Mouse (Mus musculus): ENCODE data around the gene Fos. TPM values are rescaled to one million over a fixed set of nuclear protein-coding genes. Genes with fewer than 3 reads are reported as not detected.

The Fos gene
- total RNA-seq (2021): 10 to 100 TPM; 47.2 to 55.9 TPM

- intact Hi-C loops (cut with DNase I): loop anchor here (1.0 to 5.0 kb wide), 3 partner anchors 18 to 96 kb away; no protein-coding TSS in a partner anchor
- peak; percentile 90 to 92 for DNase-seq (ENCODE audit: low spot score in 2 of 2)
Observed at GRCm38 (mm10) chr12:85473481-85474297, at the start of gene Fos. Gene Fos (plus strand): TSS chr12:85473890.

- intact Hi-C loops (cut with DNase I): no loop called here
- DNase-seq (ENCODE audit: low spot score in 2 of 2): no peak
Observed at GRCm38 (mm10) chr12:85425721-85426120, 48.0 kb upstream of the Fos start.

GRCm38 (mm10) chr12:85426126-85426525 lies 47.6 kb upstream of the Fos start:
- intact Hi-C loops (cut with DNase I): no loop called here
- no peak for DNase-seq (ENCODE audit: low spot score in 2 of 2)

GRCm38 (mm10) chr12:85427802-85428201 lies 45.9 kb upstream of the Fos start:
- DNase-seq (ENCODE audit: low spot score in 2 of 2): no peak
- intact Hi-C loops (cut with DNase I): no loop called here

GRCm38 (mm10) chr12:85429999-85430398 lies 43.7 kb upstream of the Fos start:
- intact Hi-C loops (cut with DNase I): loop anchor here (5.0 kb wide), 1 partner anchor 43 kb away; no protein-coding TSS in a partner anchor
- DNase-seq (ENCODE audit: low spot score in 2 of 2): no peak

- intact Hi-C loops (cut with DNase I): loop anchor here (5.0 kb wide), 1 partner anchor 43 kb away; no protein-coding TSS in a partner anchor
- no peak for DNase-seq (ENCODE audit: low spot score in 2 of 2)
Observed at GRCm38 (mm10) chr12:85430434-85430833, 43.3 kb upstream of the Fos start.

- no peak for DNase-seq (ENCODE audit: low spot score in 2 of 2)
- intact Hi-C loops (cut with DNase I): loop anchor here (5.0 kb wide), 1 partner anchor 47 kb away; no protein-coding TSS in a partner anchor
Observed at GRCm38 (mm10) chr12:85433850-85434249, 39.8 kb upstream of the Fos start.

GRCm38 (mm10) chr12:85434526-85434925 lies 39.2 kb upstream of the Fos start:
- no peak for DNase-seq (ENCODE audit: low spot score in 2 of 2)
- intact Hi-C loops (cut with DNase I): loop anchor here (5.0 kb wide), 1 partner anchor 47 kb away; no protein-coding TSS in a partner anchor

GRCm38 (mm10) chr12:85436021-85436621 lies 37.6 kb upstream of the Fos start:
- intact Hi-C loops (cut with DNase I): loop anchor here (1.0 to 5.0 kb wide), 5 partner anchors 19 to 221 kb away; partner anchors contain the start of gene Fos
- DNase-seq (ENCODE audit: low spot score in 2 of 2): peak; percentile 85 to 98

GRCm38 (mm10) chr12:85437172-85437876 lies 36.4 kb upstream of the Fos start:
- no peak for DNase-seq (ENCODE audit: low spot score in 2 of 2)
- intact Hi-C loops (cut with DNase I): loop anchor here (2.0 to 5.0 kb wide), 4 partner anchors 35 to 220 kb away; partner anchors contain the start of gene Fos

- intact Hi-C loops (cut with DNase I): no loop called here
- DNase-seq (ENCODE audit: low spot score in 2 of 2): no peak
Observed at GRCm38 (mm10) chr12:85443456-85443855, 30.2 kb upstream of the Fos start.

GRCm38 (mm10) chr12:85444646-85445045 lies 29.0 kb upstream of the Fos start:
- intact Hi-C loops (cut with DNase I): no loop called here
- no peak for DNase-seq (ENCODE audit: low spot score in 2 of 2)

GRCm38 (mm10) chr12:85447009-85447408 lies 26.7 kb upstream of the Fos start:
- intact Hi-C loops (cut with DNase I): no loop called here
- no peak for DNase-seq (ENCODE audit: low spot score in 2 of 2)

- intact Hi-C loops (cut with DNase I): no loop called here
Observed at GRCm38 (mm10) chr12:85447490-85447889, 26.2 kb upstream of the Fos start.

GRCm38 (mm10) chr12:85449478-85449877 lies 24.2 kb upstream of the Fos start:
- DNase-seq (ENCODE audit: low spot score in 2 of 2): no peak
- intact Hi-C loops (cut with DNase I): no loop called here

More at GRCm38 (mm10) chr12:85447490-85447889, 26.2 kb upstream of the Fos start:
- no peak for DNase-seq (ENCODE audit: low spot score in 2 of 2)

- no peak for DNase-seq (ENCODE audit: low spot score in 2 of 2)
- intact Hi-C loops (cut with DNase I): no loop called here
Observed at GRCm38 (mm10) chr12:85451693-85452491, 21.8 kb upstream of the Fos start.

- intact Hi-C loops (cut with DNase I): loop anchor here (1.0 kb wide), 4 partner anchors 13 to 32 kb away; partner anchors contain the start of gene Fos
- DNase-seq (ENCODE audit: low spot score in 2 of 2): peak; percentile 98 to 99
Observed at GRCm38 (mm10) chr12:85455065-85456058, 18.3 kb upstream of the Fos start.

- intact Hi-C loops (cut with DNase I): no loop called here
- DNase-seq (ENCODE audit: low spot score in 2 of 2): no peak
Observed at GRCm38 (mm10) chr12:85456276-85456675, 17.4 kb upstream of the Fos start.

Measured in left cerebral cortex, postnatal 25 days (tissue).